Mouse (Mus musculus): Measurements from ENCODE around the gene Espnl.

- TF ChIP-seq CTCF (IDR thresholded peaks at IDR 0.05; ENCODE audit: low read depth), result no peak
- no peak for TF ChIP-seq EP300 (IDR thresholded peaks at IDR 0.05; ENCODE audit: low read depth)
These were observed 29.6 kb upstream of the Espnl start for GRCm38 (mm10) chr1:91292101-91292825.
